Mouse (Mus musculus) stomach, postnatal 0 days (tissue): Measurements from ENCODE around the gene Uimc1.

ENCODE experiments used
- CTCF ChIP-seq: IDR thresholded peaks from 2 replicates; pipeline ENCODE4 v1.5.1; 2016; ENCODE audit warnings: antibody characterized with exemption, low read depth, mild to moderate bottlenecking, moderate library complexity
- EP300 ChIP-seq: optimal IDR thresholded peaks from 2 replicates; pipeline ENCODE3; 2016; ENCODE audit warnings: antibody characterized with exemption

- TF ChIP-seq CTCF, result no peak
- TF ChIP-seq EP300, result no peak
Measured at GRCm38 (mm10) chr13:54992215-54992614, 107.9 kb downstream of the Uimc1 start.
